ENCODE assay signal across 14 mouse cellular contexts in genomic region chr15:26774895-26775294, GRCm38 (mm10).
"Had no signal": no experiment of that assay in that cellular context is flagged by ENCODE, and none has a peak within 500 bp of the region (broad histone marks: within the 10 kb centered on the region; RNA-seq: fewer than 3 reads in every experiment).

No protein-coding gene starts in this region.

- H3K4me1 ChIP-seq: liver, embryonic 13.5 days; liver, embryonic 15.5 days; megakaryocyte, embryonic 14.5 days; midbrain, embryonic 13.5 days; midbrain, embryonic 15.5 days; neural tube, embryonic 12.5 days had no signal

- H3K27ac ChIP-seq: liver, embryonic 13.5 days; liver, embryonic 15.5 days; macrophage; midbrain, embryonic 13.5 days; midbrain, embryonic 15.5 days; neural tube, embryonic 12.5 days had no signal

- DNase-seq: liver, embryonic 13.5 days; liver, postnatal 0 days; lung, embryonic 14.5 days; lung, postnatal 36 days; right cerebral cortex, postnatal 14 days; thymus, adult 18-20 months; thymus, postnatal 14 days; thymus, postnatal 36 days had no signal

- H3K4me3 ChIP-seq: liver, embryonic 13.5 days; liver, embryonic 15.5 days; megakaryocyte, embryonic 14.5 days; midbrain, embryonic 13.5 days; midbrain, embryonic 15.5 days; neural tube, embryonic 12.5 days had no signal
